14 mouse cellular contexts compared by ENCODE assay signal in the genomic region with DNA sequence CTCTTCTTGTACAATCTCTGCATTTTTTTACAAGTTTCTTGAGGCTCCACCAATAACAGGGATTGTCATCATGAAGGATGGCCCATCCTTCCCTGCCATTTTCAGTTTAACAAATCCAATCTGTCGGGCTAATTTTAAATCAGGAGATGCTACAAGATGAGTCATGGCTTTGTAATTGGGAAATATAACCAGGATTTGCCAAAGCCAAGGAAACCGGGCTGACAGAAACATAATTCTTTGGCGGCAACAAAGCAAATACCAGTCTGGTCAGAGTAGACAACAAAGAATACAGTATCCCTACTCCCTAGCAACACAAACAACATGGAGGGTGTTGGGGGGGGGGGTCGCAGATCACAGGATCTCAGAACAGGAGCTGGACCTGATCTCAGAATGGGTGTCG.
DNase-seq lines count a peak whose midpoint lies in the region; ATAC-seq and TF ChIP-seq lines count a peak whose summit lies in the region.
"Had no signal": no experiment of that assay in that cellular context is flagged by ENCODE, and none has a peak within 500 bp of the region (broad histone marks: within the 10 kb centered on the region; RNA-seq: fewer than 3 reads in every experiment).

No protein-coding gene starts in this region.

- no peak overlapping the region for H3K27ac ChIP-seq in stomach, postnatal 0 days (replicated peaks)
- H3K27ac ChIP-seq: lung, embryonic 15.5 days; midbrain, embryonic 12.5 days had no signal

- no peak overlapping the region for H3K4me3 ChIP-seq in stomach, postnatal 0 days (ENCODE audit: low read depth, low read length)
- H3K4me3 ChIP-seq: limb, embryonic 15.5 days; lung, embryonic 15.5 days; midbrain, embryonic 12.5 days had no signal

- no peaks in the 10 kb centered on the region for H3K9me3 ChIP-seq in stomach, postnatal 0 days (ENCODE audit: control insufficient read depth, low read length)
- H3K9me3 ChIP-seq: limb, embryonic 15.5 days; lung, embryonic 15.5 days; midbrain, embryonic 12.5 days had no signal

- H3K36me3 ChIP-seq in stomach, postnatal 0 days (ENCODE audit: control insufficient read depth, insufficient read depth, low read length), result no peaks in the 10 kb centered on the region
- H3K36me3 ChIP-seq: limb, embryonic 15.5 days; lung, embryonic 15.5 days; midbrain, embryonic 12.5 days had no signal

- no peak for TF ChIP-seq CTCF in stomach, postnatal 0 days (IDR thresholded peaks at IDR 0.05; ENCODE audit: low read depth)

- no peaks in the 10 kb centered on the region for H3K27me3 ChIP-seq in stomach, postnatal 0 days (ENCODE audit: control insufficient read depth, insufficient read depth, low read length)
- H3K27me3 ChIP-seq: CH12.LX; limb, embryonic 15.5 days; lung, embryonic 15.5 days; midbrain, embryonic 12.5 days had no signal

- no peak for TF ChIP-seq EP300 in stomach, postnatal 0 days (optimal IDR thresholded peaks at IDR 0.05)

- WGBS in stomach, postnatal 0 days, result 51% methylated on average over 5 of the region's 5 CpGs

- DNase-seq in gastrocnemius, postnatal 25 days, result peak; percentile 8
- DNase-seq in gastrocnemius, adult 8-10 months (ENCODE audit: low spot score in 2 of 2), result no peak
- DNase-seq in layer of hippocampus, adult 18-20 months (ENCODE audit: low spot score in 2 of 2), result peak; percentile 19 to 63
- no peak for DNase-seq in layer of hippocampus, postnatal 36 days
- DNase-seq in NIH3T3 (ENCODE audit: low read depth), result peak; percentile 52
- DNase-seq in layer of hippocampus, adult 9-10 months (ENCODE audit: low spot score), result peak; percentile 32
- no peak for DNase-seq in stomach, postnatal 0 days (ENCODE audit: low spot score)
- DNase-seq in cerebellum, postnatal 10 days, result no peak
- DNase-seq: cerebellum, adult 2 months had no signal

- no peak overlapping the region; the same call in 1 of the 2 replicates for H3K4me2 ChIP-seq in stomach, postnatal 0 days (replicated peaks; ENCODE audit: low read depth)
- H3K4me2 ChIP-seq: lung, embryonic 15.5 days; midbrain, embryonic 12.5 days had no signal

- no peak for ATAC-seq in stomach, postnatal 0 days (ENCODE audit: low FRiP score, low TSS enrichment)
- ATAC-seq: inflammation-experienced regulatory T-cells, adult 6 months had no signal

- no peaks in the 10 kb centered on the region for H3K4me1 ChIP-seq in stomach, postnatal 0 days (replicated peaks; ENCODE audit: control insufficient read depth, insufficient read depth)
- H3K4me1 ChIP-seq: limb, embryonic 15.5 days; lung, embryonic 15.5 days; midbrain, embryonic 12.5 days had no signal

- no peak overlapping the region for H3K9ac ChIP-seq in stomach, postnatal 0 days (ENCODE audit: low read length)
- H3K9ac ChIP-seq: limb, embryonic 15.5 days; lung, embryonic 15.5 days; midbrain, embryonic 12.5 days had no signal

Comparison
In these comparisons a context has a peak if more than half of its experiments do, and no peak if none do; other contexts are left out.
1. DNase-seq: peak in gastrocnemius, postnatal 25 days (single experiment), layer of hippocampus, adult 18-20 months (2 of 2), NIH3T3 (single experiment) and layer of hippocampus, adult 9-10 months (single experiment); none in gastrocnemius, adult 8-10 months (0 of 2), layer of hippocampus, postnatal 36 days (0 of 2), stomach, postnatal 0 days (single experiment) and cerebellum, postnatal 10 days (0 of 2).